Mouse (Mus musculus): Measurements from ENCODE around the gene Dpp6. TPM values are rescaled to one million over a fixed set of nuclear protein-coding genes. Genes with fewer than 3 reads are reported as not detected.

The Dpp6 gene
- total and polyA plus RNA-seq, 3 experiments = not detected

DNA sequence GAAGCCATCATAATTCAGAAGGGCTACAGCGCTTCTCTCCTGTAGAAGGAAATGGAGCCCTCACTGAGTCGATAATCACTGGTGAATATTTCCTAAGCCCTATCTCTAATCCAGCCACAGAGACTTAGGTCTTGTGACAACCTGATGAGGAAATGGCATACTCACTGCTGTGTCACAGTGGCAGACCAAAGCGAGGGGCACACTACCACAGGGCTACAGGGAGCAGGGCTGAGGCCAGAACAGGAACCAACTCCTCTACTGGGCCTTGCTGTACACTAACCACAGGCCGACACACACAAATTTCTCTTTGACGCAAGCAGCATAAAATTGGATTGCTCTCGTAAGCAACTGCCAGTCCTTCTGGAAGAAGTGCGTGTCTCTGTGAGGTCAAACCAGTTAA, 389.2 kb downstream of the Dpp6 start:
- H3K36me3 ChIP-seq (ENCODE audit: control insufficient read depth in 1 of 2, insufficient read depth in 2 of 2, low read length in 2 of 2) = no peaks in the 10 kb centered on the region
- DNase-seq (ENCODE audit: low read depth, low spot score) = no peak
- H3K4me1 ChIP-seq (ENCODE audit: control insufficient read depth in 1 of 2, insufficient read depth in 2 of 2, low read length in 2 of 2) = no peaks in the 10 kb centered on the region
- H3K9ac ChIP-seq (ENCODE audit: control insufficient read depth, low read depth, low read length, poor library complexity, severe bottlenecking) = no peak overlapping the region
- H3K79me2 ChIP-seq (ENCODE audit: control insufficient read depth, insufficient read depth, low read length, poor library complexity) = no peaks in the 10 kb centered on the region
- no peak overlapping the region for H3K4me3 ChIP-seq (ENCODE audit: control insufficient read depth in 1 of 2, insufficient read depth in 1 of 2, low read depth in 2 of 2, low read length in 2 of 2)
- no peaks in the 10 kb centered on the region; the same call in 1 of the 2 replicates for H3K9me3 ChIP-seq (replicated peaks; ENCODE audit: insufficient read depth, low read length)
- H3K27me3 ChIP-seq (ENCODE audit: control insufficient read depth in 1 of 2, insufficient read depth in 2 of 2, low read length in 2 of 2) = no peaks in the 10 kb centered on the region
- no peak overlapping the region for H3K27ac ChIP-seq (ENCODE audit: control insufficient read depth, low read depth, low read length)
- TF ChIP-seq TAL1 (IDR thresholded peaks at IDR 0.05; ENCODE audit: low read length) (no peak), TCF12 (IDR thresholded peaks at IDR 0.05; ENCODE audit: low read depth, low read length) (no peak), RAD21 (IDR thresholded peaks at IDR 0.05; ENCODE audit: low read depth, low read length) (no peak), BHLHE40 (IDR thresholded peaks at IDR 0.05; ENCODE audit: borderline replicate concordance, low read depth, low read length) (no peak), ELF1 (IDR thresholded peaks at IDR 0.05; ENCODE audit: low read depth, low read length) (no peak), POLR2A (IDR thresholded peaks at IDR 0.05; ENCODE audit: control insufficient read depth in 1 of 2, insufficient read depth in 1 of 2, low read depth in 1 of 2, low read length in 2 of 2, poor library complexity in 1 of 2) (no peak), MYB (IDR thresholded peaks at IDR 0.05; ENCODE audit: low read depth, low read length) (no peak), UBTF (IDR thresholded peaks at IDR 0.05; ENCODE audit: borderline replicate concordance, insufficient read depth, low read depth, low read length) (no peak), ZKSCAN1 (IDR thresholded peaks at IDR 0.05; ENCODE audit: low read depth, low read length) (no peak)

DNA sequence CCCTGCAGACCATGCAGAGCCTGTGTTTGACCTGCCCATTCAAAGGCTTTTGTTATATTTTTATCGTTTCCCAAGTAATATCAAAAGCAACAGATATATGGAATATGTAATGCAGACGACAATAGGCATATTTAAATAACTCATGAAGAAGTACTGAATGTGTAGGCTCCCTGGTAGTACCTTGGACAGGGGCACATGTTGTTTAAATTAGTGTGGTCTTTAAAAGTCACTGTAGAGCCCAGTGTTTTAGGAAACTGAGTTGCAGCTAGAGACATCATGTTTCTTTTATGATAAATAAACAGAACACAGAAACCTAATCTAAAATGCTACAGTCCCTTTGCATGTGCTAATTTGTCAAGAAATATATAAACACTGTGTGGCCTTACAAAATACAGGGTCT, 403.1 kb downstream of the Dpp6 start:
- TF ChIP-seq CHD1 (IDR thresholded peaks at IDR 0.05; ENCODE audit: low read depth, low read length) (no peak), HCFC1 (IDR thresholded peaks at IDR 0.05; ENCODE audit: low read depth, low read length) (no peak), RCOR1 (IDR thresholded peaks at IDR 0.05; ENCODE audit: low read depth, low read length) (no peak), ZMIZ1 (IDR thresholded peaks at IDR 0.05; ENCODE audit: low read depth, low read length) (no peak), NRF1 (IDR thresholded peaks at IDR 0.05; ENCODE audit: insufficient read depth, low read depth, low read length, poor library complexity, severe bottlenecking) (no peak)
- Histone ChIP-seq H3K4me3 (ENCODE audit: control insufficient read depth in 1 of 2, insufficient read depth in 1 of 2, low read depth in 2 of 2, low read length in 2 of 2) (no peak overlapping the region), H3K27me3 (ENCODE audit: control insufficient read depth in 1 of 2, insufficient read depth in 2 of 2, low read length in 2 of 2) (no peaks in the 10 kb centered on the region)

DNA sequence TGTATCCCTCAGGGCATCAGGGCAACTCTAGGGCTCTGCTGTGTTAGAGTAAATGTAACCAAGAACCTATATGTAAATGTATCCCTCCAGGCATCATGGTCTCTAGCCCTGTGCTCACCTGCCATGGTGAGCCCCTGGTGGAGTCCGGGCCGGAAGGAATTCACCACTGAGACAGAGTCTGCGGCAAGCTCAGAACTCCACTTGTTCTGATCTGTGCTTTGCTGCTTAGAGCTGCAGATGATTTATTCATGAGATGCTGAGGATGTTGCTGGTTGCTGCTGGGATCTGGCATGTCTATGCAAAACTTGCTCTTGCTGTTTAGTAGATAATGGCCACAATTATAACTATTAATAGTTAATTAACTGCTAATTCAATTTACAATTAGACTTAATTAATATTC, 425.1 kb downstream of the Dpp6 start:
- DNase-seq (ENCODE audit: low read depth, low spot score) = no peak
- H3K79me2 ChIP-seq (ENCODE audit: control insufficient read depth, insufficient read depth, low read length, poor library complexity) = no peaks in the 10 kb centered on the region
- TF ChIP-seq MEF2A (IDR thresholded peaks at IDR 0.05; ENCODE audit: extremely low read depth, insufficient replicate concordance, low read depth, low read length, poor library complexity, severe bottlenecking) (no peak), CHD1 (IDR thresholded peaks at IDR 0.05; ENCODE audit: low read depth, low read length) (no peak), NRF1 (IDR thresholded peaks at IDR 0.05; ENCODE audit: insufficient read depth, low read depth, low read length, poor library complexity, severe bottlenecking) (no peak)
- no peak overlapping the region for H3K4me3 ChIP-seq (ENCODE audit: control insufficient read depth in 1 of 2, insufficient read depth in 1 of 2, low read depth in 2 of 2, low read length in 2 of 2)
- H3K36me3 ChIP-seq (ENCODE audit: control insufficient read depth in 1 of 2, insufficient read depth in 2 of 2, low read length in 2 of 2) = no peaks in the 10 kb centered on the region
- H3K27ac ChIP-seq (ENCODE audit: control insufficient read depth, low read depth, low read length) = no peak overlapping the region
- no peaks in the 10 kb centered on the region for H3K4me1 ChIP-seq (ENCODE audit: control insufficient read depth in 1 of 2, insufficient read depth in 2 of 2, low read length in 2 of 2)
- H3K9ac ChIP-seq (ENCODE audit: control insufficient read depth, low read depth, low read length, poor library complexity, severe bottlenecking) = no peak overlapping the region
- no peaks in the 10 kb centered on the region for H3K9me3 ChIP-seq (replicated peaks; ENCODE audit: insufficient read depth, low read length)
- H3K27me3 ChIP-seq (ENCODE audit: control insufficient read depth in 1 of 2, insufficient read depth in 2 of 2, low read length in 2 of 2) = no peaks in the 10 kb centered on the region

More for the DNA sequence above, 403.1 kb downstream of the Dpp6 start:
- DNase-seq (ENCODE audit: low read depth, low spot score) = no peak
- Histone ChIP-seq H3K27ac (ENCODE audit: control insufficient read depth, low read depth, low read length) (no peak overlapping the region), H3K9ac (ENCODE audit: control insufficient read depth, low read depth, low read length, poor library complexity, severe bottlenecking) (no peak overlapping the region), H3K36me3 (ENCODE audit: control insufficient read depth in 1 of 2, insufficient read depth in 2 of 2, low read length in 2 of 2) (no peaks in the 10 kb centered on the region), H3K4me1 (ENCODE audit: control insufficient read depth in 1 of 2, insufficient read depth in 2 of 2, low read length in 2 of 2) (no peaks in the 10 kb centered on the region), H3K79me2 (ENCODE audit: control insufficient read depth, insufficient read depth, low read length, poor library complexity) (no peaks in the 10 kb centered on the region), H3K9me3 (replicated peaks; ENCODE audit: insufficient read depth, low read length) (no peaks in the 10 kb centered on the region)

Data from MEL (cell line).